ENCODE assay signal across 8 mouse cellular contexts in the genomic region with DNA sequence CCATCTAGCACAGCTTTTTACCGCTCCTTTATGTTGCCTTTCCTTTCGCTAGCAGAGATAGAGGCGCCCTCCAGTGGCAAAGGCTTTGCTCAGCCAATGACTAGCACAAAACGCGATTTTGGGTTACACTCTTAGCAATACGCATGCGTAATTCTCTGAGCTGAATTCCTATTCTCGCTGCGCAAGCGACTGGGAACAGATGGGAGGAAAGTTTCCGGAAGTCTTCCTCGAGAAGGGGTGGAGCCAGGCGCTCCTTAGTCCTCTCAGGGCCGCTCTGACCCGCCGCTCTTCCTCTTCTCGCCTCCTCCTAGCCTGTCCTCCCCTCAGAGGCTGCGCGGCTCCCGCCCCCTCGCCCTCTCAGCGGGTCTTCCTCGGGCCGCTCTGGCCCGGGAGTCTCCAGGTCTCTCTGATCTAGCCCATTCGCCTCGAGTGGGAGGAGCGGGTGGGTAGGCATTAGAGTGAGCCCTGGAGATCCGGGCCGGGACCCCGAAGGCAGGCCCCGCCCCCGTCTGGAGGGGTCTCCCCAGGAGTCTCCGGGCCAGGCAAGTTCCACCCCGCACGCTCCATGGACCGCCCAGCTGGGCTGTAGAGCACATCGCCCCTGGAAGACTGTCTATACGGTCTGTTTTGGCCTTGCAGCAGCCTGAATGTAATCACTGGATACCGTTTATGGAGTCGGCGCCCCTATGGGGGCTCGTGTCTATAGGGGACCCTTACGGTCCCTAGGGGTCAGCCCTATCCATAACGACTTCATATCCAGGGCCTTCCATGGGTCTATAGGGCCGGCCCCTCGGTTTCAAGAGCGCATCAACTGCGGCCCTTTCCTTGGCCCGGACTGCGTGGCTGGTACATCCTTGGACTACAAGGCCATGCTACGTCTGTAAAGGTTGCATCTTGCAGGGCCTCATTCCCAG. TPM values are rescaled to one million over a fixed set of nuclear protein-coding genes. Genes with fewer than 3 reads are reported as not detected.
A peak's percentile ranks its signal among the peaks of the same experiment; 100 is the strongest.
DNase-seq lines count a peak whose midpoint lies in the region; ATAC-seq lines count a peak whose summit lies in the region.

A gene (plus strand): TSS at position 633 of the 914 bp plus-strand sequence.

- DNase-seq in adipocyte (ENCODE audit: low spot score) = peak; percentile 97
- DNase-seq in embryo, embryonic 10 days (ENCODE audit: low spot score) = peak; percentile 100
- DNase-seq in gastrocnemius, postnatal 10 days = peak; percentile 88
- DNase-seq in induced T-regulatory cell, adult 2 months (ENCODE audit: low read depth) = peak; percentile 94
- peak; percentile 96 to 99 for DNase-seq in left cerebral cortex, adult 9 months (ENCODE audit: low spot score in 2 of 2)
- peak; percentile 95 for DNase-seq in right cerebral cortex, postnatal 14 days
- DNase-seq in urinary bladder, postnatal 36 days (ENCODE audit: low spot score in 2 of 2) = peak; percentile 92 to 95

- ATAC-seq in megakaryocyte progenitor cell, adult 5-6 weeks (replicated peaks; ENCODE audit: poor library complexity) = peak; percentile 93

RNA-seq across cellular contexts. Expression of the gene that starts here (rescaled TPM):
- total RNA-seq in gastrocnemius, postnatal 10 days (2021) = 10 to 100 TPM; 24.0 to 27.2 TPM
- 2.2 and 2.5 TPM in 2 replicates for total RNA-seq in megakaryocyte progenitor cell, adult 5-6 weeks (2015)
- 3.5 and 3.9 TPM in 2 replicates for total RNA-seq in megakaryocyte progenitor cell, adult 5-6 weeks (2017)

Comparison
In these comparisons a context has a peak if more than half of its experiments do, and no peak if none do; other contexts are left out.
1. Peak in every context shown above with its lines: DNase-seq and ATAC-seq.
2. RNA of the gene that starts here (total RNA-seq): 24.0 to 27.2 TPM in gastrocnemius, postnatal 10 days; 2.2 to 3.9 TPM in megakaryocyte progenitor cell, adult 5-6 weeks; every median in the first group is over 4 times any median in the second.